Mouse (Mus musculus) heart, postnatal 4 days (tissue): ENCODE results near the gene Relch. TPM values are rescaled to one million over a fixed set of nuclear protein-coding genes. Genes with fewer than 3 reads are reported as not detected.
"Not testable (repeated sequence)": the region's sequence is repeated elsewhere in the genome, so short reads cannot be mapped to it uniquely, and the experiment has no call there.

Experiments
- DNase-seq: peaks from one replicate; pipeline ENCODE4 v3.0.0; 2021
- total RNA-seq, 2 experiments: library from RNA; stranded (reverse); gene quantifications; 2 replicates each; pipeline ENCODE4 v1.2.3; 2021

Gene Relch
- 10 to 100 TPM; 28.4 to 35.7 TPM for total RNA-seq

- peak; percentile 98 for DNase-seq
Observed at GRCm38 (mm10) chr1:105663171-105663961, at the start of gene Relch, which contains the start of gene Pign. TSS of gene Relch (plus strand) at chr1:105663861. TSS of gene Pign (minus strand) at chr1:105663677.

- DNase-seq = peak; percentile 13
Observed at GRCm38 (mm10) chr1:105630481-105630880, 33.2 kb upstream of the Relch start.

GRCm38 (mm10) chr1:105644093-105644492 lies 19.6 kb upstream of the Relch start:
- DNase-seq = no peak

- no peak for DNase-seq
Observed at GRCm38 (mm10) chr1:105650650-105651049, 13.0 kb upstream of the Relch start.

DNA sequence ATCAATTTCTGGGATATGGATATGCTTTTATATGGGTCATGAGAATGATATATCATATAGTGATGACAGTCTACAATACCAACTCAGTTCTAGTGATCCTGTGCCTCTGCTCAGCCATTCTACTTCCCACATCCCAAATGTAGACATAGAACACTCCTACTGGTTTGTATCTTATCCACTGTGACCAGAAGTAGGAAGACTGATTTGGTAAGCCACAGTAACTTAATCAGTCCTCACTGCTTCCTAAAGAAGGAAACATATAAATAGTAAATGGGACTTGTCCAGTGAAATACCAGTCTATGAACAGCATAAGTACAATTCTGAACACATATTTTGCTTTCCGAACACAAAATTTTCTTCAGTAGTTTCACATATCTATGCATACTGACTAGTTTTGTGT lies 9.7 kb upstream of the Relch start:
- DNase-seq = no peak

DNA sequence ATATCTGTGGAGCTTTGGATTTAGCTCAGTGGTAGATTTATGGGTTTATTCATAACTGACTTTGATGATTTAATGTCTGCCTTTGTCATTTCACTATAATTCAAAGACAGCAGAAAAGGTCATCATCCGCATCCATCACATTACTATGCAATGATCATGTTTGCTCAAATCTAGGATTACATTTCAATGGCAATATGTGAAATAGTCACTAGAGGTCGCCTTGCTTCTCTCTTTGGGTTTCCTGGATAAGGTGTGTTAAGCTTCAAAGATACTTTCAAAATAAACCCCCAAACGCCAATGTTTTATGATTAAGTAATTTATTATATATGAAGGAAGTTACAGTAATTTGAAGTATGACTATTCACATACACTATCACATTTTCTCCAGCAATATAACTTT lies 3.6 kb upstream of the Relch start:
- peak; percentile 26 for DNase-seq

GRCm38 (mm10) chr1:105662820-105663170 lies 866 bp upstream of the Relch start:
- no peak for DNase-seq

- no peak for DNase-seq
Observed at GRCm38 (mm10) chr1:105663962-105664812, 526 bp downstream of the Relch start.

GRCm38 (mm10) chr1:105669700-105670099 lies 6.0 kb downstream of the Relch start:
- DNase-seq = no peak

GRCm38 (mm10) chr1:105674763-105675162 lies 11.1 kb downstream of the Relch start:
- DNase-seq = no peak

DNA sequence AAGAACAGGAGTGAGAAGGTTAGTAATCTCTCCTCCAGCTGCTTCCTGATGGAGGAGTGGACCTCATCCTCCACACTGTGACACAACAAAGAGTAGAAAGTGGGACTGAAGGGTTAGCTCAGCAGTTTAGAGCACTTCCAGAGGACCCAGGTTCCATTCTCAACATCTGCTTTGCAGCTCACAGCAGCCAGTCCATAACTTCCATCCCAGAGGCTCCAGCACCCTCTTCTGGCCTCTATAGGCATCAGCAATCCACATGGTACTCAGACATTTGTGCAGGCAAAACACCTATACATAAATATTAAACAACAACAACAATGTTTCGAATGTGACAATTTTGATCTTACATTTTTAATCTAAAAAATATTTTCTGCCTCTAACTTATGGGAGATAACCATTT lies 16.9 kb downstream of the Relch start:
- peak; percentile 18 for DNase-seq

GRCm38 (mm10) chr1:105685501-105685900 lies 21.8 kb downstream of the Relch start:
- no peak for DNase-seq

DNA sequence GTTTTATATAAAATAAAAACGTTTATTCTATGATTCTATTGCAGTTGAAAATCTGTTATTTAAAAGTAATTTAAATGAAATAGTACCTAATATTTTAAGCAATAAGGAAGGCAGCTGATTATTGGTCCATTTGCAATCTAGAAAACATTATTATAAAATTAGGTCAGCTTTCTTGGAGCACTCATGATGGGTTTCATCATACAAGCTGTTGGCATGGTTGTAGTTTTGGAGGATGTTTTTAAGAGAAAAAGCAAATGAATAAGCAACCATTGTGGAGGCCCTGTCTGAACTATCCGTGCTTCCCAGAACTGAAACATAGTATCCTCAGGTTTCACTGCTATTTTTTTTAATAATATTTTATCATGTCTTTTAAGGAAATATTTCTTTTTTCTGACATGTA lies 31.9 kb downstream of the Relch start:
- no peak for DNase-seq

GRCm38 (mm10) chr1:105700984-105701530 lies 37.4 kb downstream of the Relch start:
- DNase-seq = no peak

DNA sequence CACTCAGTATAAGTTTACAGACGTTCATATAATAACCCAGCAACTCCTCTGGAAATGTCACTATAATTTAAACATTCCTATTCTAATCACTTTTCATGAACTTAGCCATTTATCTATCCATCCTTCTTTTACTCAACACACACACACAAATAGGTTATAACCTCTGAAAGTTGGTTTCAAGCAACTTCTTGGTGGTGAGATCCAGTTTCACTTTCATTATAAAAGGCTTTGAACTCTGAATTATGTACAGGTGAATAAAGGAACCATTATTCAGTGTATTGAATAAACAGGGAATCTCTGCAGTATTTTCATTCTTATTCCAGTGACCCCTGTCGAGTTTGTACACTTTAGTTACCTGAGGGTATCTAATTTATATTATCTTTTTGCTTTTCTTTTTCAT lies 45.8 kb downstream of the Relch start:
- DNase-seq = no peak

DNA sequence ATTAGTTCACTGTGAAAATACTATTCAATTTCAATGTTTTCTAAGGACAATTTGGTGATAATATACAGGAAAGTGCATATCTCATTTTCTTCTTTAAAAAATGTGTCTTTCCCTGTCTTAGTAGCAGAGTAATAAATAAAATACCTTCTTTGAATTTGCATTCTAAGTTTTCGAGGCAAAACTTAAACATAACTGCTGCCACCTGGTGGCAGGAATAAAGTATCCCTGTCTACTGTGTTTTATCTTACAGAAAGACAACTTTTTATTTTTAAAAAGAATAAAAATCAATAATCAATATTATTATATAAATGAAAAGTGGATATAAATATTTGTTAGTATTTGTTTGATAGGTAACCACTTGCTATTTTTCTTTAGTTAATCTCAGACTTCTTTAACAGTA lies 47.6 kb downstream of the Relch start:
- DNase-seq = peak; percentile 28

GRCm38 (mm10) chr1:105712822-105713221 lies 49.2 kb downstream of the Relch start:
- DNase-seq = no peak

- DNase-seq = no peak
Observed at GRCm38 (mm10) chr1:105718358-105718757, 54.7 kb downstream of the Relch start.

DNA sequence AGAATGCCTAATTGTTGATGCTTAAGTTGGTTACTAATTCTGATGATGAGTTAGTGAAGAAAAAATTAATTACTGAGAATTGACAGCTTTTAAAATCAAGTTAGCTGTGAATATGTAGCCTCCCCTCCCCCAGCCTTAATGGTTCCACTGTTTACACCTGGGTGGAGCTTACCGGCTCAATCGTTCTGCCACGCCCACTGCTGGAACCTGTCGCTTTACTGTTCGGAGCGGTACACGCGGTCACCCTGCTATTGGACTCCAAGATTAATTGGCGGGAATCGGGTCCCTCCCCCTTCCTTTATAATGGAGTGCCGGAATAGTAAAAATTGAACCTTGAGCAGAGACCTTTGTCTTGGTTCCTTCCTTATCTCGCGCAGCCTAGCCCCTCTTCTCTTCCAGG lies 65.6 kb downstream of the Relch start:
- DNase-seq = not testable (repeated sequence)

GRCm38 (mm10) chr1:105735318-105735717 lies 71.7 kb downstream of the Relch start:
- no peak for DNase-seq

DNA sequence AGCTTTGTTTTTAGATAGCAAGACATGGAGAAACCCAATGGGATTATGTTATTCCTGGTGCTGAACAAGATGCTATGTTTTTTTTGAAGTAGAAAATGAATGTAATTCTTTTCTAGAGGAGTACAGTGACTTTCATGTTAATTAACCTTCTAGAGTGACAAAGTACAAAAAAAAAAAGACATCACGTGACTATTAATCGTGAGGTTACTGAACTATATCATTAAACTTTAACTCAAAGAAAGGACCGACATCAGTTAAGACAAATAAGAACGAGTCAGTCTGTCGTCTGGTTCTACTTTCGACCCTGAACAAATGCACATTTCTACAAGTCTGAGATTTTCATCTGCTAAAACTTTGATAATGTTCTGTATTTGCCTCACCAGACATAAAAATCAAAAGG lies 74.7 kb downstream of the Relch start:
- no peak for DNase-seq

DNA sequence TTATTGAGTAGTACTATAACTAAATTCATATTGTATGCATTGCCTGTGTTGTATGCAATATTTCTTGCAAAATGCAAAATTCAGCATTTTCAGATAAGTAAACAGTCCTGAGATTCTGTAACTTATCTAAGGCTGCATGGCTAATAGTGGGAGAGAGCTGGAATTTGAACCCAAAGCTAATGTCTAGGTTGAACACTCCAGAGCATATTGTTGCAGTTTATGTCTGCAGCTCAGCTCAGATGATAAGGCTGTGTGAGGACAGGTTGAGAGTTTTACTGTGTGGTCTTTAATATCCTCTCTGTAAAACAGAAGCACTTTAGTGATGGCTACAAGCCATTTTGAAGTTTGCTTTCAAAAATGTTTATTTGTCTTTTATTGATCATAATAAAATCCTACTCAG lies 75.8 kb downstream of the Relch start:
- no peak for DNase-seq

GRCm38 (mm10) chr1:105742481-105742880 lies 78.8 kb downstream of the Relch start:
- DNase-seq = no peak
